Mouse (Mus musculus): Measurements from ENCODE around the gene Ccdc171.

DNA sequence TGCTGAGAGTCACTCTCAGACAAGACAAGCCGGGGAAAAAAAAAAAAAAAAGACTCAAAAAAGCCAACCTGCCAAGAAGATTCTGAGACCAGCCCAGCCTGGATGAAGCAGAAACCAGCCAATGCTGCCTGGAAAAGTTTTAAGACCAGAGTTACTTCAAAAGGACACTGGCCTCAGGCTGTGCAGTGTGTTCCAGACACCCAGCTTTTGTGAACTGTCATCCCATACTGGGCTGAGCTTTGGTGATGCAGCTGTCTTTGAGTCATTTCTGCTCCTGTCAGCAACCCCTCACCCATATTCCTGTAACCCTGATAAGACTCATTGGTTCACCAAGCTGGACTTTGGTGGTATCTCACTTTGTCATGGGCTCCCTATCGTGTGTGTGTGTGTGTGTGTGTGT lies 12.7 kb upstream of the Ccdc171 start:
- no peak for TF ChIP-seq POLR2A (IDR thresholded peaks at IDR 0.05; ENCODE audit: borderline replicate concordance, control insufficient read depth, low read depth, low read length)
- TF ChIP-seq CTCF (IDR thresholded peaks at IDR 0.05; ENCODE audit: control insufficient read depth, insufficient read depth, low read length) = no peak
